Mouse (Mus musculus) CH12F3 (cell line): ENCODE data around the gene Vps8.

Experiments used
- in situ Hi-C: fragments of 300-500 bp; cut with MboI; formaldehyde crosslinking; loops from 2 replicates; pipeline ENCODE4 v1.14.3; 2020; ENCODE audit warnings: low sequenced_read_pairs

Gene Vps8

DNA sequence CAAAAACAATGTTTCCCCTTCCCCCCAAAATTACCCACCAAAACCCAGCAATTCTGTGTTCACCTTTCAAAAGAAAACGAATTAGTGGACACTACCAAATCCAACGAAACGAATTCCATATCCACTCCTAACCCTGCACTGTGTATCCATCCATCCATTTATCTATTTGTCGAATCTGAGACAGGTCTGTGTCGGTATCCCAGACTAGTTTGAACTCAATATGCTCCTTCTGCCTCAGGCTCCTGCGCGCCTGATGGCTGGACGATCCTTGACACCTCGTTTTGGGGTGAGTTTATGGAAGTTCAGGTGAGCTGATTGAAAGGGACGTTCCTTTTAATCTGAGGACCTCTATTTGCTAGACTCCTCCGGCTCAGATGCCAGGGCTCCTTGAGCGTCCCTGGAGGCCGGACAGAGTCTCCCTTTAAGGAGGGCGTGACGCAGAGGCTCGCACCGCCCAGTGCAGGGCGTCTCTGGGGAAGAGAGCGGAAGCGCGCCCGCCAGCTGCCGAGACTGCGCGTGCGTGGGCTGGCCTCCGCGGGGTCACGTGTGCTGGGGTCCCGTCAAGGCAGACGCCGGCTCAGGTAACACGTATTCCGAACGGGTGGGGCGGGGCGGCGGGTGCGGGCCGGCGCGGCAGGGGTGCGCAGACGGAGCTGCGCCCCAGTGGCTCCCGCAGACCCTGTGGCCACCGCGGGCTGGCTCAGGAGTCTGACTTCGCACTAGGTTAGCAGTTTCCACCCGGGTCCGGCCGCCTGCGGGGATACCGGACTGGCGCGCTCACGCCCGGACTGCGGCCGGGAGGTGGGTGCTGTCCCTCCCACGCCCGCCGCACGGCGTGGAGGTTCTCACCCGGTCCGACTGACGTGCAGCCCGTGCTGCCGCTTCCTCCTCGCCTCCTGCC is at the start of gene Vps8:
Vps8 (plus strand) TSS at position 474 of the 901 bp plus-strand sequence.
- in situ Hi-C loops = loop anchor here (25.0 kb wide), 1 partner anchor 511 kb away; no protein-coding TSS in a partner anchor

DNA sequence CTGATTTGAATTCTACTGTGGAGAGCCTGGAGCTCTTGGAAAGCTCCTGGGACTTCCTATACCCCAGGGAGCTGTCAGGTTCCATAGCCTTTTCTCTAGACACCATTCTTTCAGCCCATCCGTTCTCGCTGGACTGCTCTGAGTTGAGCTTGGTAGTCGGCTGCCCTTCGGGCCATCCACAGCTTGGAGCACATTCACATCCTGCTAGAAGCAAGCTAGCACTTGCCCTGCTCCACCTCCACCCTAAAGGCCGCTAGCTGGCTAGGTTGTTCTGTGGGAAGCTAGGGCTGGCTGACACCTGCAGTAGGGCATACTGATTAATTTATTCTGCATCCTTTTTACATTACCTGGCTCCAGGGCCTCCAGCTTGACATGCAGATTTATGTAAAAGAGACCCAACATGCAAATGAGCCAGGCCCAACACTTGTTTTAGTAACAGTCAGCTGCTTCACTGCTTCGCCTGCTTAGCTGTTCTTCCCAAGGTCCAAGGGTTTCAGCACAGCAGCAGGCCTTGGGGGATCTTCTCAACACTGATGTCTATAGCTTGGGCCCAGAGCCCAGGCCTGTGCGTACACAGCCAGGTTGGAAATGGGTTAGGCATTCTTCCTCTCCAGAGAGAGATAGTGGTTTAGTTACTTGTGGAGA is 49.5 kb upstream of the Vps8 start:
- in situ Hi-C loops = no loop called here

DNA sequence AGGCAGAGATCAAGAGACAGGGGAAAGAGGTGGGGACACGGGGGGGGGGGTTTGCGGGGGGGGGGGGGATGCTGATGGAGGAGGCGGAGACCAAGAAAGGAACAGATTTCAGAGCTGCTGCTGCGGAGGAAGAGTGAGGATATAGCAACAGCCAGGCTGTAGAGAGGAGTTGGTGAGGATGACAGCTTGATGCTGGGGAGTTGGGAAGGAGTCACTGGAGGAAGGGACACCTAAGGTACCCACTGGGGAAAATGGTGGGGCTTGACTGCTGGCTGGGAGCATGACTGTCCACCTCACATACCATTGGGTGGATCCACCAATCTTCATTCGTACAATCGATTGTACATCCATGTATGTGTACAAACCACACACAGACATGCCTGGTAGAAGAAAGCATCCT is 48.9 kb upstream of the Vps8 start:
- in situ Hi-C loops = no loop called here

DNA sequence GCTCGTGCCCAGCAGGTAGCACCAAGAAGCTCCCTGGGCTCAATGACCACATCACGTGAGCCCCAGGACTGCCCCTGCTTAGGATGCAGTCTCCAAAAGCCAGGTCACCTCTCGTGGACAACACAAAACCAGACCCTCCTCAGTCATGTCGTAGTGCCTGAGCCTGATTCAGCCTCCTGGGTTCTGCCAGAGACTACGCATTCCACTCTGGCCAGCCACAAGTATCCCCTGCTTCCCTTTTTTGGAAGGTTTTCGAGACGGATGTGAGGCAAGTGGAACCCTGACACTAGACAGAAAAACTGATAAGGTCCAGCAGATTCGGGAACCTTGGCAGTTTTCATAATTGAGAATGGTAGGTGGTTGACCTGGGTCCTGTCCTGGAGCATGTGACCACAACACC is 47.8 kb upstream of the Vps8 start:
- in situ Hi-C loops = no loop called here

DNA sequence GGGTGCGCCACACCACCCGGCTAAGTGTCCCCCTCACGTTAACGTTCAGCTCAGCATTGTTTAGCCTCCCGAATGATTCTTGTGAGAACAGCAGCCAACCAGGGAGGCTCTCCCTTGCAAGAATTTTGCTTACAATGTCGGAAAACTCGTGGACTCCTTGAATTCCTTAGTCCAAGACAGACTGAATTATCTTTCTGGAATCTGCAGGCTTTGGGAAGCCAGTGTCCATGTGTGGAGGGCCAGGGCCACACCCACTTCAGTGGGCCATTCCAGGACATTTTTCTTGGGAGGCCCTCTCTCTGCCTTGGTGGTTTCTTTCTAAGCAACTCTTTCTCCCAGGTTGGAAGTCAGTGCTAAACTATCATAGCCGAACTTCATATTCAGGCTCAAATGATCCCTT is 46.6 kb upstream of the Vps8 start:
- in situ Hi-C loops = no loop called here

DNA sequence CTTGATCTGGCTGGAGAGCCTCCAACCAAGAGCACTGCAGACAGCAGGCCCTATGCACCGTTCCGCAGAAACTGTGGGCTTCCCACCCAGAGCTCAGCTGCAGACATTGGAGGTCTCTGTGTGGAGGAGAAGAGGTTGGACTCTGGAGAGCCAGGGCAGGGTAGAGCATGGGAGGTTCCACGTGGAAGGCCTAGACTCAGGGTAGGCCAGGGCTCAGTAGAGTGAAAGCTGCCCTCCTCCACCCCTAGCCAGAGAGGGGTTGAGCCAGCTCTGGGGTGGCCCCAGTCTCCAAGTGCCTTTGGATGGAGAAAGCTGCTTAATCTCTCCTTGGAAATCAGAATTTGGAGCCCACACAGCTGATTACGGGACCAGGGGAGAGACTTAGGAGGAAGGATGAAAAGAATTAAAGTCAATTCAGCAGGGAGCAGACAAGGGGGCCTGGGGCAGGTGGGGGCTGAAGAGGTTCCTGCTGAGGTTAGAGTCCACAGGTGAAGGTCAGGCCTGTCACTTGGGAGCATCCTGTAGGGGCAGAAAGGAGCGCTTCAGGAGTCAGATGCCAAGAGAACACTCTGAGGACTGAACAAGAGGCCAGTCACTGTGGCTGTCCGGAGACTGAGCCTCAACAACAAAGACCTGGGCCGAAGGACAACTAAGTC is 45.8 kb upstream of the Vps8 start:
- in situ Hi-C loops = no loop called here

DNA sequence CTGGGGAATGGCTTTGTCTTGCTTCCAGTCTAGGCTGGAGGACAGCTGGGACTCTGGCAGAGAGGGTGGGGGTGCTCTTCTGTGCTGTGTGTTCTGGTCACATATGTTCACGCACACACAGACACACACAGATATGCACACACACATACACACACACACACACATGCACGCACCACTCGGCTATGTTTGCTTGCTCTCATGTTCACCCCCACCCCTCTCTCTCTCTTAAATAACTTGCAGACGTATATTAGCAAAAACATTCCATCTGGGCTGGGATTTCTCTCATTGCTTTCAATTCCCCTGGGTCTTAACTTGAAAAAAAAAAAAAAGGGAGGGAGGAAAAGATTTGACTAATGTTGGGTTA is 45.3 kb upstream of the Vps8 start:
- in situ Hi-C loops = no loop called here

DNA sequence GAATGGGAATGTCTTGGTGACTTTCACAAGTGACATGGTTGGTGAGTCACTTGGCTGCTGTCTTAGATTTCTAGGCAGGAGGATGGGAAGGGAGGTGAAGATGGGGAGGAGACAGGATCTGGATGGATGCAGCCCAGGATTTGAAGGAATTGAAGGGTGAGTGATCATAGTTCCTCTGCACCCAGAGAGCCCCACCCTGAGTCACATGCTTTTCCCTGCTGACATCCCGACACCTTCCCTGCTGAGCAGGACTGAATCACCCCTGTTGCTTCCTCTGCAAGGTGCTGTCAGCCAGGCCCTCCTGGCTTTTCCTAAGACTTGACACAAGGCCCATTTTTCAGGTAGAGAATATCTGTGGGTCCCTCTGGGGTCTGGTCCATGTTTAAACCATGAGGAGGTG is 41.4 kb upstream of the Vps8 start:
- in situ Hi-C loops = no loop called here

DNA sequence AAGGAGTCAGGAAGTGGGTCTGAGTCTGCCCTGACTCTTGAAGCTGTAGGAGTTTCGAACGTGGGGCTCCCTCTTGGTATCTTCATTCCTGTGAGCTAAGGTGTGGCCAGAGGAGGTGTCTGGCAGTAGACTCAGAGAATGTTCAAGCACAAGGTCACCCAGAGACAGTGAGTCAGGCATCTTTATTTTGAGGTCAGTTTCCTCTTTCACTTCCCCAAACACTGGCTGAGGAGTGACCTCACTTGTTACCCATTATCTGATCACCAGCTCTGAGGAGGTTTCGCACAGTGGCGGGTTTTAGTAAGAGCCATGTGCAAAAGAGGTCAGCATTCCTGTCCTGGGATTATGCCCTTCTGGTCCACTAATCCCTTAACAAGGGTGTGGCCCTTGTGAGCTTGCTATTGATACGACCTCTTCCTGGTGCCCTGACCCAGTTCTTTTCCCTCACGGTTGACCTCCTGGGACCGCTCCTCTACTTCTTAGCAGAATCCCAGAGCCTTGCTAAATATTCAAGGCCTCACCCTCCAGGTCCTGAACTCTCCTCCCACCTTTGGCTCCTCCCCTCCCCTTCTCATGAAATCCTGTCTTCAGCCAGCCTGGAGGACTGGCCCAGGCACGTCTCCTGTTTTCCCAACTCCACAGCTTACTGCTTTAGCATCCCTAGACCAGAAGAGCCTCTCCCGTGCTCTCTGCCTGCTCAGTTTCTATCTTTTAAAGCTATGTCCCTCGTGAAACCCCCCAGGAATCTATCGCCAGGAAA is 40.6 kb upstream of the Vps8 start:
- in situ Hi-C loops = no loop called here

DNA sequence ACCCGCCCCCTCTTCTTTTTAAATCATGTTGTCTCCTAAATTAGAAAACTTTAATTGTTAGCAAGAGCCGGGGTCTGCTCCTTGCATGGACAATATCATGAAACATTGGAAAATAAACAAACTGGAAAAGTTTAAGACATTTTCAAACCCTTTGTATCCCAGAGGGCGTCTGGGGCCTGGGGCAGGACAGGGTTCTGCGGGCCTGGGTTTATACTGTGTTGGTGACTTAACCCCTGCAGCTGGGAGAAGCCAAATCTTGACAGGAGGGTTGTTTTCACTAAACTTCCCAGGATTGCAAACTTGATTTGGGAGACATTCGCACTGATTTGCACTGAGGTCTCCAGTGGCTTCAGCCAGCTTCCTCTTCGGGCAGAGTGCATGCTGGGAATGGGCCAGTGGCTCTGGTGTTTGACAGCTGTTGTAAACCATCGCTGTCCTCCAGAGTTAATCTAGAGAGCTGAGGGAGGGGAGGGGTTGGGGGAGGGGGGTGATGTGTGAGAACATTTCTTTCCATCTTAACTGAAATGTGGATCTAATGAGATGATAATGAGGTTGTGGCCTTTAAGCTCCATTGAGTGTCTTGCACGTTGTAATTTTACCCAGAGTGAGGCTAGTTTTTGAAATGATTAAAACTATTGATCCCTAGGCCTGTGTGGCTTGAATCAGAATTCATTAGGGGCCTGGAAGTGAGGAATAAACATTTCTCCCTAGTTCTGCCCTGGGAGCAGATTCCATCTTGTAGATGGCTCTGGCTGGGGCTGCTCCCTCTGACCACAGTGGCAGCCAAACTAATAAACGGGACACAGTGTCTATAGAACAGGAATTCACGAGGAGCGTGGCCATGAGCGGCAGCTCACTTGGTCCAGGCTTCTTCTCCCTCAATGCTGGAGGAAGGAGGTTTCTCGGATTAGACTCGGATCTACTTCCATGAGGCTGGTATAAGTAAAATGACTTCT is 36.7 kb upstream of the Vps8 start:
- in situ Hi-C loops = no loop called here

DNA sequence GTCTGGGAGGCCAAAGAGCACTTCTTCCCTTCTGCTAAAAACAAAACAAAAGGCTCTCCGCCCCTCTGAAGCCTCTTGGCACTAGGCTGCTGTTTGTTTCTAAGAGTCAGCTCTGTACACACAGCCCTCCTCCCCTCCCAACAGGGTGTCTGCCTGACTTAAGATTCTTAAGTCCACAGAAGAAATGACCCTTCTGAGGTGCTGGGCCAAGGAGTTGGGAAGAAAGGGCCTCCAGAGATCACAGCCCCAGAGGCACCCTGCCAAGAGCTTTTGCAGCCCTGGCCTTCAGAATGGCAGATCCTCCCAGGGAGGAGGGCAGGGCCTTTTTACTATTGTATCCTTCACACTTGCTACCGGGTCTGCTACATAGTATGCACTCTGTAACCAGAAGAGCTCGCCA is 33.6 kb upstream of the Vps8 start:
- in situ Hi-C loops = no loop called here

DNA sequence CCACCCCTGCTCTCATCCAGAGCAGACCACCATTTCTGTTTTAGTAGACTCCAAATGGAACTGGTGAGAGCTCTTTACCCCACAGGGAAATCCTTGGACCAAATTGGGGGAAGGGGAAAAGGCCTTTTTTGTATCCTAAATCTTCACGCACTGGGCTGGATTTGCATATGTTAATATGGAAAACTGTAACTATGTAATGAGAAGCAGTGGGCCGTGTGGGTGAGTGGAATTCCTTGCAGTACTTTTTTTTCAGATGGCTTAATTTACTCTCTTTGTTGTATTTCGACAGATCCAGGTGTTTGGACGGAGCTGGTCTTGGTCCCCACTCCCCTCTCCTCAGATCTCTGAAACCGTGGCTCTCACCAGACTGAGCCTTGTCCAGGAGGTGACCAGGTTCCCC is 32.2 kb upstream of the Vps8 start:
- in situ Hi-C loops = loop anchor here (5.0 kb wide), 1 partner anchor 193 kb away; no protein-coding TSS in a partner anchor

DNA sequence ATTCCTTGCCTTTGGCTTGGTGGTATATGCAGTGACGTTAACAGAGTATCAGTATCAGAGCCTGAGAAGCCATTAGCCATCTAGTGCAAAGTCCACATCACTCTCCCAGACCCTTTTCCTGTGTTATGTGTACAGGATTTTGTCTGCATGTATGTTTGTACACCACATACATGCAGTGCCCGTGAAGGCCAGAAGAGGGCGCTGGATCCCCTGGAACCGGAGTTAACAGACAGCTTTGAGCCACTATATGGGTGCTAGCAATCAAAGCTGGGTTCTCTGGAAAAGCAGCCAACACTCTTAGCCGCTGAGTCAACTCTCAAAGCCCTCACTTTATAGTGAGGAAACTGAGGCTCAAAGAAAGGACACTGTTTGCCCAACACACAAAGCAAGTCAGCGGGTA is 30.8 kb upstream of the Vps8 start:
- in situ Hi-C loops = loop anchor here (5.0 kb wide), 1 partner anchor 195 kb away; no protein-coding TSS in a partner anchor

DNA sequence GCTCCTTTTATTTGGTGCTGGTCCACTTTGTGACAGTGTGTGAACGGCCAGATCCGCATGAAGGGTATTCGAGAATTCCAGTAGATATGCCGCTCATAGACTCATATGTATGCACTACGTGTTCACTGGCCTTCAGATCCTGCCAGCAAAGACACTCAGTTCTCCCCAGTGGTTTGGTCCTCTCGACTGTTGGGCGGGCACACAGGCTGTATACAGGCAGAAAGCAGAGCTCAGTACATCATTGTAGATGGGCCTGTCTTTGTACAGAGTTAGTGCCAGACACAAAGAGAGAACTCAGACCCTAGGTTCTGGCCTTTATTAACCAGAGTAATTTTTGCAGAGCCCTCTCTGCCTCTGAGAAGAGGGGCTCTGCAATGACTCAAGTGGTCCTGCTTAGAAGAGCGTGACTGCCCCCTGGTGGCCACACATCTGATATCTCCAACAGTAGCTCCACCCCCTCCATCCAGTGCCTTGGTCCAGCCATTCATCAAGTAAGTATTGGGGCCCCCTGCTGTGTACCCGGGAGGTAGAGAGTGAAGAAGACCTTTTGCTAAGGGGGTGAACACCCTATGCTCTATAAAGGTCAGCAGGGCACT is 30.3 kb upstream of the Vps8 start:
- in situ Hi-C loops = loop anchor here (5.0 kb wide), 1 partner anchor 195 kb away; no protein-coding TSS in a partner anchor

DNA sequence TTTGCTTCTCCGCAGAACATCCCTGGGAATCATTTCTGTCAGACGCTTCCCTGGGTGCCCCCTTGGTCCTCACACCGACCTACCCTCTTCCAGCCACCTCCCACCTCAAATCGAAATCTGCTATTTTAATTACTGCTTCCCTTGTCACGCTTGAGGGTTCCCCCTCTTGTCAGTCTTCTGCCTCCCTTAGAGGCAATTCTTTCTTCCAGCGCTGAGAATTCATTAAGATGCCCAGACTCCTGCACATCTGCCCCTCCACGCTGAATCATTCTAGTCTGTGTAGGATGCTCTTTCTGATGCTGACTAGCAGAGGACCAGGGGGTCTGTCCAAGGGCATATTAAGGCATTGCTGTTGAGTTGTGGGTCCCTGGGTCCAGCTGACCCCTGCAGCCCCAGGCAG is 27.4 kb upstream of the Vps8 start:
- in situ Hi-C loops = no loop called here

DNA sequence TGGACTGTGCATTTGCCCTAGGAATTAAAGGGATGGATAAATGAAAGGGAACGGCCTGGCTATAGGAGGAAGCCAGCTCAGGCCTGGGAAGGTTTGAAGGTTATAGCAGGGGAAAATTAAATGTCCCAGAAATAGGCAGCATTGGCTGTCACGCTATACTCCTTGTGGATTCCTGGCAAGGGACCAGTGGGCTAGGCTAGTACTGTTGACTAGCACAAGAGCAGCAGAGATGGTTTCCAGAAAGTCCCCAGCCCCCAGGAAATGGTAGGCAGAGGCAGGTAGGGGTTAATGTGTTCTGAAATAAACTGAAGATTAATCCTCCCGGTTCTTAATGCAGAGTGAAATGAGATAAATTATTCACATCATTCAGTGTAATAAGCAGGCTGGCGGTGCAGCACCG is 25.2 kb upstream of the Vps8 start:
- in situ Hi-C loops = no loop called here

DNA sequence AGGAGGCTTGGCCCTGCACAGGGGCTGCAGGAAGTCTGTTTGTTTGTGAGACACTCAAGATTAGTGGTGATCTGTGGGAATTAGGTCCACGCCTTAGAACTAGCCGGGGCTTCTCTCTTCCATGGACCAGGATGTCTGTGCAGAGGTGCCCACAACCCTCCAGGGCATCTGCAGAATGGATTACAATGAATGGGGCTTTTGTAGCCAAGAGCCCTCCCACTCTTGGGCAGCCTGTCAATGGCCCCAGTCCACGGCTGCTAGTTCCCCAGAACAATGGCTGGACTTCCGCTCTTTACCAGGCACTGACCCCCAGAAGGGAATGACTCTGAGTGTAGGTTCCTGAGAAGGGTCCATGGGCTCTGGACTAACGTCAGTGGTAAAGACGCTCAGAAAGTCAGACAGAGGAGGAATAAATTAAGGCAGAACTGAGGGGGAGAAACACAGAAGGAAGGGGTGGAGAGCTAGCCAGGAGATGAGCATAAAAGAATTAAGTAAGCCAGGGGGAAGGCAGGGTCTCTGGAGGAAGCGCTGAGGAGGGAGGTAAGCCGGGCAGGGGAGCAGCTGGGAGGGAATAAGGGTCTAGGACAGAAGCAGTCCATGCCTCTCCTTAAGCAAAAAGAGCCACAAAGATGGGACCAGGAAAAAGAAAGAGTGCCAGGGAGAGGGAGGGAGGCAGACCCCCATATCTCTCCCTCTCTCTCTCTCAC is 24.4 kb upstream of the Vps8 start:
- in situ Hi-C loops = no loop called here

DNA sequence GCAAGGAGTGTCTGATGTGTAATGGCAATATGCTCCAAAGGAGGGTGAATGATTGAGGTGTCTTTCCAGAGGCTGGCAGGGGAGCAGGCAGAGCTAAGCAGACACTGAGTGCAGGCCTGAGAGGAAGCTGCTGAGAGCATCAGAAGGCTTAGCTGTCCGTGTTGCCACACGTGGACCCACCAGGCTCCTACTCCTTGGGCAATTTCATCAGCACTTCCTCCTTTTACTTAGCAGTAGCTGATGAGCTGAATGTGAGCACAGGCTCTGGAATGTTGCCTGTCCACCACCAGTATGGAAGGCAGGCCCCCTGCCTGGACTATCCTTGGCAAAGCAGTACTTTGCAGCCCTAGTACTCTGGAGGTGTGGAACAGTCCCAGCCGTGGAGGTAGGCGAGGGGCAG is 23.0 kb upstream of the Vps8 start:
- in situ Hi-C loops = loop anchor here (25.0 kb wide), 1 partner anchor 488 kb away; no protein-coding TSS in a partner anchor

DNA sequence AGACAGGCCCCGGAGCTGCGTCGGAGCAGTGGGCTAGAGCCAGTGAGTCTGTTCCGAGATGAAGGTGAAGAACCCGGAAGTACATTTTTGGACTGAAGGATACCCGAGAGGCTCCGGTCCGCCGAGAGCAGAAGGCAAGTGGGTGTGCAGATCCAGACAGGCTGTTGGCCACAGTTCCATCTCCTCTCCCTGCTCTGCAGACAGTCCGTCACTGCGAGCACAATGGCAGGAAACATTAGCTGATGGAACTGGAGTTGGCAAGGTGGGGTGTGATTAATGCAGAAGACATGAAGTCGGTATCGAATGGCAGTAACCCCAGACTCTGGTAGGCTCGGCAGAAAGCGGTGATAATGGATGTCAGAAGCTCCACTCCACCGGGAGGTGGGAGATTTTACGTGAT is 20.9 kb upstream of the Vps8 start:
- in situ Hi-C loops = loop anchor here (25.0 kb wide), 1 partner anchor 490 kb away; no protein-coding TSS in a partner anchor
